ENCODE assay signal across 8 mouse cellular contexts in the genomic region with DNA sequence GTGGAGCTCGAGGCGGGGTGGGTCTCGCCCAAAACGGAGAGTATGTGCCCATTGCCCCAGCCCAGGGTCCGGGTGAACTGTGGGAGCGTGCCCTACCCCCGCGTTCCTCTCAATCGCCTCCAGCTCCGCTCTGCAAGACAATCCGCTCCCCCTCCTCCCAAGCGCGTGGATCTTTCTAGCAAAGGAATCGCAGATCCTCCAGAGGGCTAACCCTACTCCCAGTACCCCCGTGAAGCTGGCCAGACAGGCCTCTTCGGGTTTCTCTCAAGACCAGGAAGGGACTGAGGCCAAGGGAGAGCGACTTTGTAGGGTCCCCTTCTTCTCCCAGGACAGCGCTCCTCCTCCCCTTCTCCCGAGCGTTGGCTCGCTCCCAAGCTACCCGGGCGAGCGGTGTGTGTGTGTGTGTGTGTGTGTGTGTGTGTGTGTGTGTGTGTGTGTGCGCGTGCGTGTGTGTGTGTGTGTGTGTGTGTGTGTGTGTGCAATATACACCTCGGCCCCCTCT. TPM values are rescaled to one million over a fixed set of nuclear protein-coding genes. Genes with fewer than 3 reads are reported as not detected.
DNase-seq lines count a peak whose midpoint lies in the region; ATAC-seq and TF ChIP-seq lines count a peak whose summit lies in the region.

No protein-coding gene starts in this region.

- peaks cover 18% of the 10 kb centered on the region for H3K4me1 ChIP-seq in testis, adult 2 months (ENCODE audit: control insufficient read depth, insufficient read depth, low read length)
- H3K4me1 ChIP-seq in forebrain, postnatal 0 days (ENCODE audit: insufficient read depth), result peaks cover 13% of the 10 kb centered on the region; the same call in 1 of the 2 replicates
- H3K4me1 ChIP-seq in hindbrain, postnatal 0 days (ENCODE audit: insufficient read depth, low read length), result no peaks in the 10 kb centered on the region; the same call in 1 of the 2 replicates
- peaks cover 47% of the 10 kb centered on the region for H3K4me1 ChIP-seq in midbrain, embryonic 15.5 days

- DNase-seq in testis, postnatal 14 days (ENCODE audit: low spot score), result no peak
- DNase-seq in forebrain, postnatal 0 days, result peak; percentile 54
- peak; percentile 48 for DNase-seq in hindbrain, postnatal 0 days (ENCODE audit: low spot score)
- peak; percentile 35 for DNase-seq in liver
- peak; percentile 56 for DNase-seq in thymus, postnatal 4 days

- 0 out of 2 replicates have a peak, but pooled peaks cover 2% of the 10 kb centered on the region for H3K27me3 ChIP-seq in testis, adult 2 months (ENCODE audit: control insufficient read depth, insufficient read depth, low read length)
- peaks cover 26% of the 10 kb centered on the region for H3K27me3 ChIP-seq in forebrain, postnatal 0 days (ENCODE audit: insufficient read depth, low read length)
- peaks cover 37% of the 10 kb centered on the region for H3K27me3 ChIP-seq in hindbrain, postnatal 0 days (ENCODE audit: insufficient read depth, low read length)
- H3K27me3 ChIP-seq in midbrain, embryonic 15.5 days (replicated peaks), result peaks cover 50% of the 10 kb centered on the region

- H3K36me3 ChIP-seq in testis, adult 2 months (ENCODE audit: control insufficient read depth, insufficient read depth, low read length), result no peaks in the 10 kb centered on the region
- no peaks in the 10 kb centered on the region for H3K36me3 ChIP-seq in forebrain, postnatal 0 days (ENCODE audit: insufficient read depth)
- H3K36me3 ChIP-seq in hindbrain, postnatal 0 days (ENCODE audit: insufficient read depth, low read length), result no peaks in the 10 kb centered on the region
- H3K36me3 ChIP-seq in midbrain, embryonic 15.5 days (replicated peaks), result no peaks in the 10 kb centered on the region

- H3K27ac ChIP-seq in testis, adult 2 months (ENCODE audit: control insufficient read depth, insufficient read depth, low read depth, low read length), result no peak overlapping the region
- H3K27ac ChIP-seq in forebrain, postnatal 0 days (ENCODE audit: low read depth, low read length), result 0 out of 2 replicates have a peak overlapping the region, but pooled peaks have one; percentile 35
- H3K27ac ChIP-seq in hindbrain, postnatal 0 days, result no peak overlapping the region
- peak overlapping the region; percentile 63 for H3K27ac ChIP-seq in midbrain, embryonic 15.5 days

- ATAC-seq in cerebellum, adult (ENCODE audit: insufficient number of reproducible peaks, low FRiP score, low TSS enrichment), result peak; percentile 26; the same call in 1 of the 2 replicates
- peak; percentile 8; the same call in 1 of the 2 replicates for ATAC-seq in forebrain, postnatal 0 days
- ATAC-seq in hindbrain, postnatal 0 days, result peak; percentile 24; the same call in 1 of the 2 replicates
- ATAC-seq in midbrain, embryonic 15.5 days (replicated peaks), result peak; percentile 22; the same call in 1 of the 2 replicates

- WGBS in forebrain, postnatal 0 days, result under 1% methylated on average over 23 of the region's 28 CpGs
- WGBS in hindbrain, postnatal 0 days, result under 1% methylated on average over 20 of the region's 28 CpGs
- under 1% methylated on average over 21 of the region's 28 CpGs for WGBS in midbrain, embryonic 15.5 days

- H3K9ac ChIP-seq in forebrain, postnatal 0 days, result peak overlapping the region; percentile 53; the same call in 1 of the 2 replicates
- peak overlapping the region; percentile 25; the same call in 1 of the 2 replicates for H3K9ac ChIP-seq in hindbrain, postnatal 0 days (replicated peaks; ENCODE audit: low read length)
- H3K9ac ChIP-seq in midbrain, embryonic 15.5 days, result peak overlapping the region; percentile 36

- H3K4me3 ChIP-seq in testis, adult 2 months (ENCODE audit: control insufficient read depth, low read depth, low read length), result peak overlapping the region; percentile 62
- H3K4me3 ChIP-seq in forebrain, postnatal 0 days (ENCODE audit: low read depth, low read length), result peak overlapping the region; percentile 75
- peak overlapping the region; percentile 73 for H3K4me3 ChIP-seq in hindbrain, postnatal 0 days (ENCODE audit: low read length)
- peak overlapping the region; percentile 70 for H3K4me3 ChIP-seq in midbrain, embryonic 15.5 days

- TF ChIP-seq POLR2A in testis, adult 2 months (IDR thresholded peaks at IDR 0.05; ENCODE audit: control insufficient read depth, low read depth, low read length), result no peak

- H3K9me3 ChIP-seq in forebrain, postnatal 0 days (ENCODE audit: low read length), result no peaks in the 10 kb centered on the region
- no peaks in the 10 kb centered on the region for H3K9me3 ChIP-seq in hindbrain, postnatal 0 days (ENCODE audit: low read length)
- H3K9me3 ChIP-seq in midbrain, embryonic 15.5 days, result no peaks in the 10 kb centered on the region

- no peak for TF ChIP-seq CTCF in testis, adult 2 months (IDR thresholded peaks at IDR 0.05; ENCODE audit: control insufficient read depth, insufficient read depth, insufficient replicate concordance, low read depth, low read length)
- no peak for TF ChIP-seq CTCF in forebrain, postnatal 0 days (IDR thresholded peaks at IDR 0.05; ENCODE audit: low read depth)
- no peak for TF ChIP-seq CTCF in hindbrain, postnatal 0 days (IDR thresholded peaks at IDR 0.05; ENCODE audit: low read depth)

- H3K4me2 ChIP-seq in forebrain, postnatal 0 days (ENCODE audit: low read depth), result peak overlapping the region; percentile 99
- peak overlapping the region; percentile 99 for H3K4me2 ChIP-seq in hindbrain, postnatal 0 days (ENCODE audit: low read depth, low read length)
- peak overlapping the region; percentile 97 for H3K4me2 ChIP-seq in midbrain, embryonic 15.5 days

RNA-seq across cellular contexts. Expression of gene Nr4a2, which starts 7.9 kb away (rescaled TPM):
- polyA plus RNA-seq in testis, adult 2 months (2012; rRNA removed), result 0.44 and 0.61 TPM in 2 replicates
- total RNA-seq in forebrain, postnatal 0 days (2014; rRNA removed), result 26.4 and 30.6 TPM in 2 replicates
- polyA plus RNA-seq in forebrain, postnatal 0 days (2015; fragmentation: Nextera tagmentation; extraction: Ambion mirVana), result 25.1 and 59.4 TPM in 2 replicates
- 8.5 and 8.7 TPM in 2 replicates for total RNA-seq in hindbrain, postnatal 0 days (2014; rRNA removed)
- 8.6 and 11.2 TPM in 2 replicates for polyA plus RNA-seq in hindbrain, postnatal 0 days (2015; fragmentation: Nextera tagmentation; extraction: Ambion mirVana)
- 40.1 and 40.4 TPM in 2 replicates for polyA plus RNA-seq in midbrain, embryonic 15.5 days (2015; fragmentation: Nextera tagmentation; extraction: Ambion mirVana)

Comparison
In these comparisons a context has a peak if more than half of its experiments do, and no peak if none do; other contexts are left out.
1. H3K27ac ChIP-seq: peak in forebrain, postnatal 0 days (single experiment) and midbrain, embryonic 15.5 days (single experiment); none in testis, adult 2 months (single experiment) and hindbrain, postnatal 0 days (single experiment).
2. Peak in every context shown above with its lines, with median percentiles within 50 percentile points of each other: H3K4me3 ChIP-seq, ATAC-seq, H3K4me2 ChIP-seq and H3K9ac ChIP-seq.